Mouse (Mus musculus) kidney, adult 2 months (tissue): Measurements from ENCODE around the gene Vmn2r80. TPM values are rescaled to one million over a fixed set of nuclear protein-coding genes. Genes with fewer than 3 reads are reported as not detected.
"Not testable (repeated sequence)": the region's sequence is repeated elsewhere in the genome, so short reads cannot be mapped to it uniquely, and the experiment has no call there.

Experiments used
- DNase-seq: peaks from one replicate; pipeline ENCODE4 v3.0.0; 2021
- H3K27ac ChIP-seq: fragments of 200-500 bp; 2 replicates; pipeline ENCODE4 v1.5.1; 2012; ENCODE audit warnings: low read depth, low read length, control low read depth, inconsistent platforms; ENCODE audit not compliant: insufficient read depth
- H3K27me3 ChIP-seq: fragments of 200-500 bp; replicated peaks from 2 replicates; pipeline ENCODE4 v1.6.1; 2012; ENCODE audit warnings: mild to moderate bottlenecking, moderate library complexity, low read length, inconsistent platforms; ENCODE audit not compliant: control insufficient read depth, insufficient read depth
- H3K36me3 ChIP-seq: fragments of 200-500 bp; 2 replicates; pipeline ENCODE4 v1.6.1; 2012; ENCODE audit warnings: mild to moderate bottlenecking, moderate library complexity, low read length, inconsistent platforms; ENCODE audit not compliant: control insufficient read depth, insufficient read depth
- H3K4me1 ChIP-seq: fragments of 200-500 bp; 2 replicates; pipeline ENCODE4 v1.6.1; 2011; ENCODE audit warnings: low read length; ENCODE audit not compliant: control insufficient read depth, insufficient read depth
- H3K4me3 ChIP-seq: fragments of 200-500 bp; 2 replicates; pipeline ENCODE4 v1.5.1; 2011; ENCODE audit warnings: mild to moderate bottlenecking, low read depth, low read length, control low read depth; ENCODE audit not compliant: insufficient read depth
- CTCF ChIP-seq: fragments of 200-500 bp; conservative IDR thresholded peaks from 2 replicates; pipeline ENCODE4 v1.5.1; 2011; ENCODE audit warnings: low read depth, mild to moderate bottlenecking, control low read depth, low read length, moderate library complexity, mixed read lengths; ENCODE audit not compliant: insufficient read depth, insufficient read length
- POLR2A ChIP-seq: fragments of 200-500 bp; IDR thresholded peaks from one replicate; pipeline ENCODE4 v1.6.1; 2011; ENCODE audit warnings: low read depth, low read length, control low read depth
- WGBS: fragments of 180-500 bp; shearing (Covaris S2); methylation state at CpG from one replicate; pipeline ENCODE4 v1.1.7; 2018; 5-methylcytosine and 5-hydroxymethylcytosine counted together
- polyA plus RNA-seq: library from polyadenylated mRNA; depleted of rRNA; stranded (reverse); fragments of >200 nt; gene quantifications from 2 replicates; pipeline ENCODE4 v1.2.3, GENCODE M21; 2012; rRNA removed

Gene Vmn2r80
- polyA plus RNA-seq = not detected in 2 replicates

- not testable (repeated sequence) for H3K4me3 ChIP-seq, DNase-seq
- WGBS = 71% methylated on average over 4 of the region's 4 CpGs
Observed at GRCm38 (mm10) chr10:79148469-79148868, at the start of gene Vmn2r80. Gene Vmn2r80, plus strand, starts transcription at chr10:79148769.

GRCm38 (mm10) chr10:79106325-79107282, 42.0 kb upstream of the Vmn2r80 start:
- H3K27ac ChIP-seq = no peak overlapping the region; the same call in 1 of the 2 replicates
- DNase-seq = peak; percentile 13
- WGBS = 67% methylated on average over 8 of the region's 8 CpGs

More at GRCm38 (mm10) chr10:79148469-79148868, at the start of gene Vmn2r80:
- H3K36me3 ChIP-seq, H3K27ac ChIP-seq, H3K4me1 ChIP-seq, H3K27me3 ChIP-seq: not testable (repeated sequence)

DNA sequence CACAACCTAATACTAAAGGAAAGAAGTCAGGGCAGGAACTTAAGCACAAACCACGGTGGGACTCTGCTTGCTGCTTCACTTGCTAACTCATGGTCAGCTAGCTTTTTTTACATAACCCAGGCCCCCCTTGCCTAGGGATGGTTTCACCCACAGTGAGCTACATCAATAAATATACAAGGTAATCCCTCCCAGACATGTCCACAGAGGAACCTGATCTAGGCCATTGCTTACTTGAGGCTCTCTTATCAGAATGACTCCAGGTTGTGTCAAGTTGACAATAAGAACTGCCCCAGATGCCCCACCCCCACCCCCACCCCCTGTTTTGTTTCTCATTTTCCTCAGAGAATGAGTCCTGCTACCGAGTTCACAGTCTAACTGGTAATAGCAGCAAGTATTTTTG, 41.0 kb upstream of the Vmn2r80 start:
- no peak overlapping the region for H3K27ac ChIP-seq
- WGBS = 73% methylated on average over 2 of the region's 2 CpGs
- H3K4me1 ChIP-seq = no peaks in the 10 kb centered on the region
- no peaks in the 10 kb centered on the region for H3K27me3 ChIP-seq
- DNase-seq = no peak
- TF ChIP-seq POLR2A (no peak), CTCF (no peak)
- no peak overlapping the region for H3K4me3 ChIP-seq
- H3K36me3 ChIP-seq = no peaks in the 10 kb centered on the region

More at GRCm38 (mm10) chr10:79106325-79107282, 42.0 kb upstream of the Vmn2r80 start:
- TF ChIP-seq CTCF (no peak), POLR2A (no peak)
- no peaks in the 10 kb centered on the region for H3K27me3 ChIP-seq
- H3K36me3 ChIP-seq = no peaks in the 10 kb centered on the region
- H3K4me3 ChIP-seq = no peak overlapping the region
- no peaks in the 10 kb centered on the region for H3K4me1 ChIP-seq

DNA sequence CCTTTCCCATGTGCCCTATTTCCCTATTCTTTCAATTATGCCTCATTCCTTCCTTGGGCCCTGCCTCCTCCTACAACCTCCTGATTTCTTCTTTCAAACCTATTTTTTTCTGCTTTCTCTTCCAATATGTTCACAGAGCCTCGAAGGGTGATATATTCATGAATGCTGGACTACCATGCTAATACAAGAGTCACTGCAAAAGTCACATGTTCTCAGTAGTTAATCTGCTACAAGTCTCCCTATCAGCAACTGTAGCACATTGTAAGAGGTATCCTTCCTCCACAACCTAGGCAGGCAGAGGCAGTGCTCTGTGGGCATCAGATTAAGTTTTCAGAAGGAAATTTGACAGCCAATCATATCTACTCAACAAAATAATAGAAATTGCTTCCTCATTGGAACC, 39.4 kb upstream of the Vmn2r80 start:
- Histone ChIP-seq H3K36me3 (no peaks in the 10 kb centered on the region), H3K4me1 (no peaks in the 10 kb centered on the region), H3K27me3 (no peaks in the 10 kb centered on the region), H3K27ac (no peak overlapping the region), H3K4me3 (no peak overlapping the region)
- TF ChIP-seq POLR2A = no peak
- DNase-seq = no peak
- 76% methylated on average over 1 of the region's 1 CpGs for WGBS

DNA sequence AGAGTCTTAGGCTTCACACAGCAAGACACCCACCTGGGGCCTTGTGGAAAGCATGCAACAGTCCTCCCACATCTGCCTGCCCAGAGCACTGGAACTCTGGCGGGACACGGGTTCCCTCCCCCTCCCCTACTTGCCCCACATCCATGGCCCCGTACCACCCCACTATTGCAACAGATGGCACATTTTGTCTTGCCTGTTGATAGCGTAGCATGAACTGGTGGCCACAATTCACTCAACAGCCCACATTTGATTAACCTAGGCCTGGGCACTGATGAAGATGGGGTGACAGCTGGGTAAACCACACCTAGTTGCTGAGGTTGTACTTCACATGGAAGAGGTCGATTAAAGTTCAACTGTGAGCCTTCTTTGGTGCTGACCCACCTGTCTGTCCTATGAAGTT, 38.1 kb upstream of the Vmn2r80 start:
- TF ChIP-seq CTCF (no peak), POLR2A (no peak)
- Histone ChIP-seq H3K4me1 (no peaks in the 10 kb centered on the region), H3K36me3 (no peaks in the 10 kb centered on the region), H3K27ac (no peak overlapping the region), H3K27me3 (no peaks in the 10 kb centered on the region), H3K4me3 (no peak overlapping the region)
- DNase-seq = no peak
- 93% methylated on average over 5 of the region's 5 CpGs for WGBS

GRCm38 (mm10) chr10:79115085-79115484, 33.5 kb upstream of the Vmn2r80 start:
- Histone ChIP-seq H3K27me3 (no peaks in the 10 kb centered on the region), H3K4me3 (no peak overlapping the region), H3K36me3 (no peaks in the 10 kb centered on the region), H3K27ac (no peak overlapping the region), H3K4me1 (no peaks in the 10 kb centered on the region)
- DNase-seq = no peak
- WGBS = 65% methylated on average over 1 of the region's 1 CpGs
- TF ChIP-seq POLR2A (no peak), CTCF (no peak)

- Histone ChIP-seq H3K27ac (no peak overlapping the region), H3K4me1 (no peaks in the 10 kb centered on the region), H3K36me3 (no peaks in the 10 kb centered on the region), H3K4me3 (no peak overlapping the region), H3K27me3 (no peaks in the 10 kb centered on the region)
- DNase-seq = peak; percentile 61
- no peak for TF ChIP-seq POLR2A
- TF ChIP-seq CTCF = peak; percentile 38; the same call in 1 of the 2 replicates
- WGBS = 38% methylated on average over 4 of the region's 4 CpGs
Observed at GRCm38 (mm10) chr10:79116125-79116849, 32.3 kb upstream of the Vmn2r80 start.
